In the genomic region with DNA sequence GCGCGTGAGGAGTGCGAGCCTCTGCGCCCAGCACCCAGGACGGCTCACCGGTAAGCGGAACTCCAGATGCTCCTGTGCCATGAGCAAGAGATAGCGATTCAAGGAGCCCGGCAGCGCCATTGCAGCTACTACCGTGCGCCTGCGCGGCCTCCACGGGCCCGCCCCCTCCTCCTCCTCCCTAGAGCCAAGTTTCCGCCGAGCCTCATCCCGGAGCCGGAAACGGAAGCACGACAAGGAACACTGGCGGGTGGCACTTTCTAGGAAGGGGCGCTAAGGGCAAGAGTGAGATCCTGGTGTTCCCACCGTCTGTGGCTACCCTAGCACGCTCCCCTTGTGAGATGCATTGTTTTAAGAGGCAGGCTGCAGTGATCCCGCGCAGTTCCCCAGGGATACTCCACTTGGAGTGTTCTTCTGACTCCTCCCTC, we compare ENCODE assay signal across 8 mouse cellular contexts. TPM values are rescaled to one million over a fixed set of nuclear protein-coding genes. Genes with fewer than 3 reads are reported as not detected.
DNase-seq lines count a peak whose midpoint lies in the region; ATAC-seq and TF ChIP-seq lines count a peak whose summit lies in the region.

A gene (minus strand): TSS at position 208 of the 425 bp plus-strand sequence.

- no peaks in the 10 kb centered on the region for H3K9me3 ChIP-seq in G1E (replicated peaks)
- no peaks in the 10 kb centered on the region for H3K9me3 ChIP-seq in forebrain, postnatal 0 days (ENCODE audit: low read length)
- H3K9me3 ChIP-seq in lung, embryonic 16.5 days (ENCODE audit: control insufficient read depth, low read length), result no peaks in the 10 kb centered on the region

- peak within 1 kb of the TSS; percentile 88 for H3K27ac ChIP-seq in forebrain, postnatal 0 days (ENCODE audit: low read depth, low read length)
- peak within 1 kb of the TSS; percentile 89 for H3K27ac ChIP-seq in lung, embryonic 16.5 days (ENCODE audit: low read length)

- H3K36me3 ChIP-seq in G1E (replicated peaks), result peaks cover 36% of the 10 kb centered on the region
- H3K36me3 ChIP-seq in forebrain, postnatal 0 days (ENCODE audit: insufficient read depth), result peaks cover 13% of the 10 kb centered on the region
- peaks cover 3% of the 10 kb centered on the region; the same call in 1 of the 2 replicates for H3K36me3 ChIP-seq in lung, embryonic 16.5 days (ENCODE audit: control insufficient read depth, insufficient read depth, low read length)

- H3K27me3 ChIP-seq in G1E (ENCODE audit: insufficient read depth, low read length), result no peaks in the 10 kb centered on the region
- H3K27me3 ChIP-seq in forebrain, postnatal 0 days (ENCODE audit: insufficient read depth, low read length), result no peaks in the 10 kb centered on the region
- H3K27me3 ChIP-seq in lung, embryonic 16.5 days (ENCODE audit: control insufficient read depth, insufficient read depth, low read depth, low read length), result no peaks in the 10 kb centered on the region

- H3K4me2 ChIP-seq in forebrain, postnatal 0 days (ENCODE audit: low read depth), result peak within 1 kb of the TSS; percentile 78
- peak within 1 kb of the TSS; percentile 83 for H3K4me2 ChIP-seq in lung, embryonic 16.5 days (ENCODE audit: low read depth, low read length)

- peaks cover 31% of the 10 kb centered on the region for H3K4me1 ChIP-seq in G1E (ENCODE audit: insufficient read depth, low read depth, low read length)
- peaks cover 11% of the 10 kb centered on the region; the same call in 1 of the 2 replicates for H3K4me1 ChIP-seq in forebrain, postnatal 0 days (ENCODE audit: insufficient read depth)
- H3K4me1 ChIP-seq in lung, embryonic 16.5 days (replicated peaks; ENCODE audit: control insufficient read depth, insufficient read depth, low read length), result peaks cover 4% of the 10 kb centered on the region; the same call in 1 of the 2 replicates

- WGBS in forebrain, postnatal 0 days, result under 1% methylated on average over 28 of the region's 28 CpGs
- under 1% methylated on average over 28 of the region's 28 CpGs for WGBS in lung, embryonic 16.5 days

- TF ChIP-seq CTCF in G1E (IDR thresholded peaks at IDR 0.05; ENCODE audit: low read depth, low read length), result no peak
- no peak; the same call in 1 of the 2 replicates for TF ChIP-seq CTCF in forebrain, postnatal 0 days (IDR thresholded peaks at IDR 0.05; ENCODE audit: low read depth)

- H3K9ac ChIP-seq in forebrain, postnatal 0 days, result peak within 1 kb of the TSS; percentile 84
- H3K9ac ChIP-seq in lung, embryonic 16.5 days (ENCODE audit: low read length), result peak within 1 kb of the TSS; percentile 91

- DNase-seq in G1E (ENCODE audit: low spot score), result peak; percentile 84
- DNase-seq in cerebellum, adult 18-20 months, result peak; percentile 90 to 93
- DNase-seq in forebrain, postnatal 0 days, result peak; percentile 93
- peak; percentile 93 for DNase-seq in heart, postnatal 4 days
- DNase-seq in layer of hippocampus, adult 9-10 months (ENCODE audit: low spot score), result peak; percentile 60
- DNase-seq in ovary, postnatal 10 days (ENCODE audit: low spot score), result peak; percentile 80
- DNase-seq in thymus, postnatal 10 days (ENCODE audit: low spot score in 2 of 2), result peak; percentile 78 to 79

- peak within 1 kb of the TSS; percentile 84 for H3K4me3 ChIP-seq in G1E (ENCODE audit: low read depth, low read length)
- peak within 1 kb of the TSS; percentile 87 for H3K4me3 ChIP-seq in forebrain, postnatal 0 days (ENCODE audit: low read depth, low read length)
- H3K4me3 ChIP-seq in lung, embryonic 16.5 days (ENCODE audit: low read length), result peak within 1 kb of the TSS; percentile 67

- peak; percentile 86 for ATAC-seq in G1E (ENCODE audit: extremely low read depth, insufficient number of reproducible peaks, low FRiP score, poor library complexity, severe bottlenecking)
- peak; percentile 100 for ATAC-seq in forebrain, postnatal 0 days
- peak; percentile 98 for ATAC-seq in lung, embryonic 16.5 days (ENCODE audit: low read depth)

RNA-seq across cellular contexts. Expression of the gene that starts here (rescaled TPM):
- total RNA-seq in G1E (2014; fragmentation: Nextera tagmentation), result 33.9 and 38.4 TPM in 2 replicates
- total RNA-seq in G1E (2017), result 39.6 and 44.5 TPM in 2 replicates
- 2.5 and 4.5 TPM in 2 replicates for polyA plus RNA-seq in G1E (2012)
- total RNA-seq in forebrain, postnatal 0 days (2014; rRNA removed), result 13.9 and 18.3 TPM in 2 replicates
- polyA plus RNA-seq in forebrain, postnatal 0 days (2015; fragmentation: Nextera tagmentation; extraction: Ambion mirVana), result 16.2 and 19.9 TPM in 2 replicates
- 1 to 10 TPM; 7.3 to 7.4 TPM for total RNA-seq in heart, postnatal 4 days (2021)
- 25.0 and 25.5 TPM in 2 replicates for polyA plus RNA-seq in lung, embryonic 16.5 days (2015; fragmentation: Nextera tagmentation; extraction: Ambion mirVana)

Comparison
In these comparisons a context has a peak if more than half of its experiments do, and no peak if none do; other contexts are left out.
1. Peak in every context shown above with its lines: DNase-seq, ATAC-seq, H3K4me3 ChIP-seq and H3K27ac ChIP-seq.